Mouse (Mus musculus): ENCODE measurements around the gene Hist1h2aa.

Gene Hist1h2aa

GRCm38 (mm10) chr13:23934211-23934520 is at the start of gene Hist1h2aa:
Hist1h2aa (plus strand) TSS chr13:23934462.
- no peak for DNase-seq (ENCODE audit: low spot score in 2 of 2)

- DNase-seq (ENCODE audit: low spot score in 2 of 2): no peak
Observed at GRCm38 (mm10) chr13:23885540-23885939, 48.7 kb upstream of the Hist1h2aa start.

GRCm38 (mm10) chr13:23887026-23887725 is 47.1 kb upstream of the Hist1h2aa start:
- no peak for DNase-seq (ENCODE audit: low spot score in 2 of 2)

GRCm38 (mm10) chr13:23889011-23889605 is 45.2 kb upstream of the Hist1h2aa start:
- no peak for DNase-seq (ENCODE audit: low spot score in 2 of 2)

GRCm38 (mm10) chr13:23892592-23893268 is 41.5 kb upstream of the Hist1h2aa start:
- no peak for DNase-seq (ENCODE audit: low spot score in 2 of 2)

GRCm38 (mm10) chr13:23893269-23893593 is 41.0 kb upstream of the Hist1h2aa start:
- DNase-seq (ENCODE audit: low spot score in 2 of 2): no peak

GRCm38 (mm10) chr13:23898242-23898641 is 36.0 kb upstream of the Hist1h2aa start:
- DNase-seq (ENCODE audit: low spot score in 2 of 2): no peak

GRCm38 (mm10) chr13:23906906-23907305 is 27.4 kb upstream of the Hist1h2aa start:
- no peak for DNase-seq (ENCODE audit: low spot score in 2 of 2)

GRCm38 (mm10) chr13:23910121-23910520 is 24.1 kb upstream of the Hist1h2aa start:
- DNase-seq (ENCODE audit: low spot score in 2 of 2): no peak

GRCm38 (mm10) chr13:23911335-23911734 is 22.9 kb upstream of the Hist1h2aa start:
- no peak for DNase-seq (ENCODE audit: low spot score in 2 of 2)

GRCm38 (mm10) chr13:23913791-23914306 is 20.4 kb upstream of the Hist1h2aa start:
- no peak for DNase-seq (ENCODE audit: low spot score in 2 of 2)

GRCm38 (mm10) chr13:23914376-23915167 is 19.7 kb upstream of the Hist1h2aa start, which contains the start of gene Slc17a4:
Slc17a4 (minus strand) TSS chr13:23915009.
- no peak for DNase-seq (ENCODE audit: low spot score in 2 of 2)

GRCm38 (mm10) chr13:23916132-23916531 is 18.1 kb upstream of the Hist1h2aa start:
- DNase-seq (ENCODE audit: low spot score in 2 of 2): no peak

GRCm38 (mm10) chr13:23917674-23918073 is 16.6 kb upstream of the Hist1h2aa start:
- DNase-seq (ENCODE audit: low spot score in 2 of 2): no peak

- DNase-seq (ENCODE audit: low spot score in 2 of 2): no peak
Observed at GRCm38 (mm10) chr13:23925792-23926191, 8.5 kb upstream of the Hist1h2aa start.

- DNase-seq (ENCODE audit: low spot score in 2 of 2): peak in 1 of 2 experiments; percentile 3
Observed at GRCm38 (mm10) chr13:23928637-23929036, 5.6 kb upstream of the Hist1h2aa start.

- DNase-seq (ENCODE audit: low spot score in 2 of 2): no peak
Observed at GRCm38 (mm10) chr13:23930461-23930860, 3.8 kb upstream of the Hist1h2aa start.

GRCm38 (mm10) chr13:23930904-23931303 is 3.4 kb upstream of the Hist1h2aa start:
- no peak for DNase-seq (ENCODE audit: low spot score in 2 of 2)

GRCm38 (mm10) chr13:23933421-23934210 is 646 bp upstream of the Hist1h2aa start, which contains the start of gene Hist1h2ba:
Hist1h2ba (minus strand) TSS chr13:23934156.
- DNase-seq (ENCODE audit: low spot score in 2 of 2): no peak

- peak; percentile 19 to 26 for DNase-seq (ENCODE audit: low spot score in 2 of 2)
Observed at GRCm38 (mm10) chr13:23938699-23939098, 4.4 kb downstream of the Hist1h2aa start.

- DNase-seq (ENCODE audit: low spot score in 2 of 2): no peak
Observed at GRCm38 (mm10) chr13:23940291-23940690, 6.0 kb downstream of the Hist1h2aa start.

Measured in frontal cortex, postnatal 36 days (tissue).